In genomic region chr6:39782618-39783017, GRCm38 (mm10) we compare ENCODE assay signal across 8 mouse cellular contexts. TPM values are rescaled to one million over a fixed set of nuclear protein-coding genes. Genes with fewer than 3 reads are reported as not detected.
DNase-seq lines count a peak whose midpoint lies in the region; ATAC-seq and TF ChIP-seq lines count a peak whose summit lies in the region.

No protein-coding gene starts in this region.

- DNase-seq in hindbrain, embryonic 10.5 days (ENCODE audit: low spot score) = peak; percentile 5
- DNase-seq in urinary bladder, postnatal 25 days (ENCODE audit: low spot score) = peak; percentile 31
- no peak for DNase-seq in urinary bladder, postnatal 36 days (ENCODE audit: low spot score in 2 of 2)
- DNase-seq in cerebellum, postnatal 10 days = peak; percentile 19 to 54
- peak; percentile 76 for DNase-seq in lung, embryonic 14.5 days
- no peak for DNase-seq in left cerebral cortex, postnatal 14 days (ENCODE audit: low spot score in 2 of 2)

- TF ChIP-seq CTCF in lung, embryonic 14.5 days (IDR thresholded peaks at IDR 0.05; ENCODE audit: low read depth) = peak; percentile 65

- no peak for ATAC-seq in hindbrain, embryonic 12.5 days (ENCODE audit: low FRiP score)
- no peak for ATAC-seq in lung, embryonic 14.5 days (ENCODE audit: insufficient read depth)
- no peak for ATAC-seq in neural tube, embryonic 15.5 days (ENCODE audit: low FRiP score)

- no peaks in the 10 kb centered on the region for H3K9me3 ChIP-seq in hindbrain, embryonic 10.5 days
- no peaks in the 10 kb centered on the region for H3K9me3 ChIP-seq in hindbrain, embryonic 12.5 days (replicated peaks)
- H3K9me3 ChIP-seq in lung, embryonic 14.5 days (ENCODE audit: low read depth, low read length) = no peaks in the 10 kb centered on the region
- no peaks in the 10 kb centered on the region for H3K9me3 ChIP-seq in neural tube, embryonic 15.5 days (replicated peaks)

- no peaks in the 10 kb centered on the region for H3K36me3 ChIP-seq in hindbrain, embryonic 10.5 days
- no peaks in the 10 kb centered on the region for H3K36me3 ChIP-seq in hindbrain, embryonic 12.5 days
- H3K36me3 ChIP-seq in lung, embryonic 14.5 days (ENCODE audit: insufficient read depth) = no peaks in the 10 kb centered on the region
- no peaks in the 10 kb centered on the region for H3K36me3 ChIP-seq in neural tube, embryonic 15.5 days

- H3K4me3 ChIP-seq in hindbrain, embryonic 10.5 days = no peak overlapping the region
- H3K4me3 ChIP-seq in hindbrain, embryonic 12.5 days = no peak overlapping the region
- H3K4me3 ChIP-seq in lung, embryonic 14.5 days (ENCODE audit: low read depth, low read length) = no peak overlapping the region
- no peak overlapping the region for H3K4me3 ChIP-seq in neural tube, embryonic 15.5 days (replicated peaks)

- no peaks in the 10 kb centered on the region for H3K27me3 ChIP-seq in hindbrain, embryonic 10.5 days (ENCODE audit: insufficient read depth, poor library complexity, severe bottlenecking)
- no peaks in the 10 kb centered on the region for H3K27me3 ChIP-seq in hindbrain, embryonic 12.5 days
- H3K27me3 ChIP-seq in lung, embryonic 14.5 days (ENCODE audit: insufficient read depth, low read length) = no peaks in the 10 kb centered on the region
- no peaks in the 10 kb centered on the region for H3K27me3 ChIP-seq in neural tube, embryonic 15.5 days (replicated peaks)

- peaks cover 35% of the 10 kb centered on the region for H3K4me1 ChIP-seq in hindbrain, embryonic 10.5 days (replicated peaks)
- H3K4me1 ChIP-seq in hindbrain, embryonic 12.5 days = peaks cover 15% of the 10 kb centered on the region
- peaks cover 10% of the 10 kb centered on the region for H3K4me1 ChIP-seq in lung, embryonic 14.5 days (ENCODE audit: insufficient read depth)
- H3K4me1 ChIP-seq in neural tube, embryonic 15.5 days = peaks cover 19% of the 10 kb centered on the region

- WGBS in hindbrain, embryonic 10.5 days = 28% methylated on average over 3 of the region's 3 CpGs
- WGBS in hindbrain, embryonic 12.5 days = 29% methylated on average over 3 of the region's 3 CpGs
- WGBS in lung, embryonic 14.5 days = 30% methylated on average over 3 of the region's 3 CpGs
- 40% methylated on average over 3 of the region's 3 CpGs for WGBS in neural tube, embryonic 15.5 days

- intact Hi-C loops in left cerebral cortex, postnatal 14 days (cut with DNase I) = loop anchor here (5.0 to 10.0 kb wide), 2 partner anchors 55 to 138 kb away; partner anchors contain the start of gene Braf

- no peak overlapping the region for H3K27ac ChIP-seq in hindbrain, embryonic 10.5 days
- H3K27ac ChIP-seq in hindbrain, embryonic 12.5 days = no peak overlapping the region
- H3K27ac ChIP-seq in lung, embryonic 14.5 days (ENCODE audit: low read depth) = no peak overlapping the region
- H3K27ac ChIP-seq in neural tube, embryonic 15.5 days (replicated peaks) = no peak overlapping the region

- H3K4me2 ChIP-seq in hindbrain, embryonic 12.5 days (replicated peaks) = no peak overlapping the region
- no peak overlapping the region for H3K4me2 ChIP-seq in lung, embryonic 14.5 days
- no peak overlapping the region for H3K4me2 ChIP-seq in neural tube, embryonic 15.5 days

- no peak overlapping the region for H3K9ac ChIP-seq in hindbrain, embryonic 12.5 days
- H3K9ac ChIP-seq in lung, embryonic 14.5 days = no peak overlapping the region
- no peak overlapping the region for H3K9ac ChIP-seq in neural tube, embryonic 15.5 days (replicated peaks)

RNA-seq across cellular contexts. Expression of gene Mrps33, which starts 28.2 kb away (rescaled TPM):
- 224 and 231 TPM in 2 replicates for polyA plus RNA-seq in hindbrain, embryonic 10.5 days (2016; fragmentation: Nextera tagmentation; extraction: Ambion mirVana)
- 205 and 206 TPM in 2 replicates for polyA plus RNA-seq in hindbrain, embryonic 12.5 days (2016; fragmentation: Nextera tagmentation; extraction: Ambion mirVana)
- polyA plus RNA-seq in lung, embryonic 14.5 days (2014; fragmentation: Nextera tagmentation; extraction: Ambion mirVana) = 195 and 206 TPM in 2 replicates
- 170 and 195 TPM in 2 replicates for polyA plus RNA-seq in neural tube, embryonic 15.5 days (2015; fragmentation: Nextera tagmentation; extraction: Ambion mirVana)
- total RNA-seq in left cerebral cortex, postnatal 14 days (2021) = 100 to 1,000 TPM in 1 of 2 experiments, 10 to 100 TPM in 1; 96.6 to 100 TPM

RNA-seq across cellular contexts. Expression of gene Braf, which starts 57.4 kb away (rescaled TPM):
- polyA plus RNA-seq in hindbrain, embryonic 10.5 days (2016; fragmentation: Nextera tagmentation; extraction: Ambion mirVana) = 18.4 and 18.6 TPM in 2 replicates
- 25.7 and 29.2 TPM in 2 replicates for polyA plus RNA-seq in hindbrain, embryonic 12.5 days (2016; fragmentation: Nextera tagmentation; extraction: Ambion mirVana)
- polyA plus RNA-seq in lung, embryonic 14.5 days (2014; fragmentation: Nextera tagmentation; extraction: Ambion mirVana) = 16.3 and 19.6 TPM in 2 replicates
- polyA plus RNA-seq in neural tube, embryonic 15.5 days (2015; fragmentation: Nextera tagmentation; extraction: Ambion mirVana) = 22.5 and 26.0 TPM in 2 replicates
- 100 to 1,000 TPM in 1 of 2 experiments, 10 to 100 TPM in 1; 94.5 to 101 TPM for total RNA-seq in left cerebral cortex, postnatal 14 days (2021)

Comparison
In these comparisons a context has a peak if more than half of its experiments do, and no peak if none do; other contexts are left out.
1. DNase-seq: peak in hindbrain, embryonic 10.5 days (single experiment), urinary bladder, postnatal 25 days (single experiment), cerebellum, postnatal 10 days (2 of 2) and lung, embryonic 14.5 days (single experiment); none in urinary bladder, postnatal 36 days (0 of 2) and left cerebral cortex, postnatal 14 days (0 of 2).